Mouse (Mus musculus) liver, adult 2 months (tissue): ENCODE data around the gene Stra8.

Experiments used
- CTCF ChIP-seq: fragments of 200-500 bp; IDR thresholded peaks from 2 replicates; pipeline ENCODE4 v1.5.1; 2011; ENCODE audit warnings: low read depth, low read length, control low read depth
- POLR2A ChIP-seq: fragments of 200-500 bp; IDR thresholded peaks from 2 replicates; pipeline ENCODE4 v1.6.1; 2011; ENCODE audit warnings: low read length, control low read depth; ENCODE audit not compliant: insufficient read depth; ENCODE audit errors: extremely low read depth

DNA sequence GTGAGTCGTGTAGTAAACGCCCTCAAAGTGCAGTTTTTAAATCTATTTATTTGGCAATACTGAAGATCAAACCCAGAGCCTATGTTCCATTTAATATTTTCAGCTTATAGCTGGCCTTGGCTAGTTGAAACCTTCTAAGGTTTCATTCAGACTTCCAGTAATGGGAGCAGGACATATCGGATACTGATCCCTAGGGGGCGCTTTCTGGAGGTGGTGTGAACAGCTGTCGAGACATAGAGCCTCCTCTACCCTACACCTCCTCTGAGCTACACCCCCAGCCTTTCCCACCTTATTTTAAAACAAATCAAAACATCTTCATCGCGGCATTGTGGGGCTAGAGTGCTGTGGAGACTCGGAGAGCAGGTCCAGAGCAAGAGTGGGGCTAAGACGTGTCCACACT is 60.7 kb downstream of the Stra8 start:
- TF ChIP-seq CTCF (no peak), POLR2A (no peak)
